Mouse (Mus musculus): Measurements from ENCODE around the gene Mrps5. TPM values are rescaled to one million over a fixed set of nuclear protein-coding genes. Genes with fewer than 3 reads are reported as not detected.
A peak's percentile ranks its signal among the peaks of the same experiment; 100 is the strongest.

The Mrps5 gene
- polyA plus RNA-seq, 1 experiment from 2014 or later, result 148 TPM

DNA sequence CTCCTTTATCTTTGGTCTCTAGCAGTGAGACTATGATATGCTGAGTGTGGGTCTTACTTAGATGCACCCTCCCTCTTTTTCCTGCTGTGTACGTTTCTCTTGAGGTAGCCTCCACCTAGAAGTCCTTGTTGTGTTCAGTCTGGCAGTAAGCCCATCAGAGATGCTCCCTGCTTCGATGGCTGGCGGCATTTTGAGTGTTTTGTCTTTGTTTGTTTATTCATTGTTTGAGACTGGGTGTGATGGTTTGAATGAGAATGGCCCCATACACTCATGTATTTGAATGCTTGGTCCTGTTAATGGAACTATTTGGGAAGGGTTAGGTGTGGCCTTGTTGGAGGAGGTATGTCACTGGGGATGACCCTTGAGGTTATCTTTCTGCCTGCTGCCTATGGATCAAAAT, 18.2 kb downstream of the Mrps5 start:
- Histone ChIP-seq H3K9me3 (ENCODE audit: control insufficient read depth, low read length) (no peaks in the 10 kb centered on the region), H3K27me3 (ENCODE audit: control insufficient read depth, insufficient read depth, low read length) (no peaks in the 10 kb centered on the region), H3K4me2 (ENCODE audit: low read length) (no peak overlapping the region), H3K27ac (replicated peaks; ENCODE audit: low read depth, low read length) (no peak overlapping the region), H3K4me1 (ENCODE audit: control insufficient read depth, insufficient read depth, low read length) (no peaks in the 10 kb centered on the region), H3K9ac (replicated peaks; ENCODE audit: low read length) (no peak overlapping the region), H3K36me3 (ENCODE audit: control insufficient read depth, insufficient read depth, low read length) (peaks cover 57% of the 10 kb centered on the region), H3K4me3 (replicated peaks; ENCODE audit: low read depth, low read length) (no peak overlapping the region)
- ATAC-seq (ENCODE audit: low FRiP score, low TSS enrichment), result no peak
- WGBS, result 93% methylated on average over 3 of the region's 3 CpGs
- no peak for DNase-seq

DNA sequence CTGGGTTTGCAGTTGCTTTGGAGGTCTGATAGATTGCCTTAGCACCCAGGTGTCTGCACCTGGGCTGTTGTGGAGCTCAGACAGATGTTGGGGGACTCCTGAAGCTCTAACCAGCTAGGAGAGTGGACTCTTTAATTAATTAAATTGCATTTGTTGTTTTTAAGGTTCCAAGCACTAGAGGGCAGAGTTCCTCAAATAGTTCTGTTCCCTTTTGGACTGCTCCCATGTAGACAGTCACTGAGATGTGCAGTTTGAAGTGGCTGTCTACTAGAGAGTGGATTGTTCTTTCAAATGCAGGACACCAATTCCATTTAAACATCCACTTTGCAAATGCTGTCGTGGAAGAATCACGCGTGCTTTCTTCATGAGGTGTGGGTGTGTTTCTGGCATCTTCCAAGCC, 21.2 kb downstream of the Mrps5 start:
- H3K27ac ChIP-seq (replicated peaks; ENCODE audit: low read depth, low read length), result no peak overlapping the region
- no peaks in the 10 kb centered on the region for H3K27me3 ChIP-seq (ENCODE audit: control insufficient read depth, insufficient read depth, low read length)
- no peaks in the 10 kb centered on the region for H3K9me3 ChIP-seq (ENCODE audit: control insufficient read depth, low read length)
- WGBS, result 46% methylated on average over 3 of the region's 3 CpGs
- no peak overlapping the region for H3K4me3 ChIP-seq (replicated peaks; ENCODE audit: low read depth, low read length)
- H3K4me1 ChIP-seq (ENCODE audit: control insufficient read depth, insufficient read depth, low read length), result no peaks in the 10 kb centered on the region
- DNase-seq (peak; percentile 81), ATAC-seq (ENCODE audit: low FRiP score, low TSS enrichment) (no peak; the same call in 1 of the 2 replicates)
- peaks cover 29% of the 10 kb centered on the region for H3K36me3 ChIP-seq (ENCODE audit: control insufficient read depth, insufficient read depth, low read length)
- H3K4me2 ChIP-seq (ENCODE audit: low read length), result no peak overlapping the region
- no peak overlapping the region for H3K9ac ChIP-seq (replicated peaks; ENCODE audit: low read length)

DNA sequence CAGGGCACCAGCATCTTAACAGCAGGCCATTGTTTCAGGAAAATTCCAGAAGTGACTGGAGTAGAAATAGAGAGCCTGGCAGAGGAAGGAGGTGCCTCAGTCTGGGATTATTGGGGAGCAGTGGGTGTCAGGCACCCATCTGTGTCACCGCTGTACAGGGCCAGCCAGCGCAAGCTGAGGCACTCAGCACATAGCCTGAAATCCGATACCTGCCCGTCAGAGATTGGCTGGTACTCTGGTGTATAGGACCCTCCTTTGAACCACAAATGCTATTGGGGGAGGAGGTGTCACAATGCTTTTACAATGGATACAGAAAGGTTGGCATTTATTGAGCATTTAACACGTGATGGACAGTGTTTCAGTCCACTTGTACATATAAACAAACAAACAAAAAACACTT, 22.0 kb downstream of the Mrps5 start:
- Histone ChIP-seq H3K4me3 (replicated peaks; ENCODE audit: low read depth, low read length) (no peak overlapping the region), H3K36me3 (ENCODE audit: control insufficient read depth, insufficient read depth, low read length) (peaks cover 26% of the 10 kb centered on the region), H3K4me2 (ENCODE audit: low read length) (no peak overlapping the region), H3K4me1 (ENCODE audit: control insufficient read depth, insufficient read depth, low read length) (no peaks in the 10 kb centered on the region), H3K9ac (replicated peaks; ENCODE audit: low read length) (no peak overlapping the region), H3K27ac (replicated peaks; ENCODE audit: low read depth, low read length) (no peak overlapping the region), H3K27me3 (ENCODE audit: control insufficient read depth, insufficient read depth, low read length) (no peaks in the 10 kb centered on the region), H3K9me3 (ENCODE audit: control insufficient read depth, low read length) (no peaks in the 10 kb centered on the region)
- 9% methylated on average over 5 of the region's 5 CpGs for WGBS
- no peak for DNase-seq
- ATAC-seq (ENCODE audit: low FRiP score, low TSS enrichment), result no peak

DNA sequence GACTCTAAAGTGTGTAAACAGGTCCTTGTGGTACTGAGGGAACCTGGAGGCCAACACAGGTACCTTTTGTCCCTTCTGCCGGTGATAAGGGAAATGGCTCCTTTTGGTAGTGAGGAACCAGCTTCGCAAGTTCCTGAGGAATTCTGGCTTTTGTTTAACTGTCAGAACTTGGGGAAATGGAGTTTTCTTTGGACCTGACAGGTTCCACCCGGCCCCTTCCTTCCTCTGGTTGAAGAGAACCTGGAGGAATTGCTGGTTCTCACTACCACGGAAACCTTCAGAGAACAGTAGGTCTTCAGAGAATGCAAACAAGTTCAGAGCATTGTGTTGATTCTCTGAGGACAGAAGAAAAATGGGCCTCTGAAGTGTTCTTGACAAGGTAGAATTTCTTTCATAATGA, 24.4 kb downstream of the Mrps5 start:
- H3K4me2 ChIP-seq (ENCODE audit: low read length), result no peak overlapping the region
- H3K4me3 ChIP-seq (replicated peaks; ENCODE audit: low read depth, low read length), result no peak overlapping the region
- 83% methylated on average over 4 of the region's 4 CpGs for WGBS
- no peak for ATAC-seq (ENCODE audit: low FRiP score, low TSS enrichment)
- H3K4me1 ChIP-seq (ENCODE audit: control insufficient read depth, insufficient read depth, low read length), result no peaks in the 10 kb centered on the region
- no peak for DNase-seq
- no peak overlapping the region for H3K9ac ChIP-seq (replicated peaks; ENCODE audit: low read length)
- H3K27me3 ChIP-seq (ENCODE audit: control insufficient read depth, insufficient read depth, low read length), result no peaks in the 10 kb centered on the region
- H3K36me3 ChIP-seq (ENCODE audit: control insufficient read depth, insufficient read depth, low read length), result peaks cover 3% of the 10 kb centered on the region
- no peak overlapping the region for H3K27ac ChIP-seq (replicated peaks; ENCODE audit: low read depth, low read length)
- no peaks in the 10 kb centered on the region for H3K9me3 ChIP-seq (ENCODE audit: control insufficient read depth, low read length)

DNA sequence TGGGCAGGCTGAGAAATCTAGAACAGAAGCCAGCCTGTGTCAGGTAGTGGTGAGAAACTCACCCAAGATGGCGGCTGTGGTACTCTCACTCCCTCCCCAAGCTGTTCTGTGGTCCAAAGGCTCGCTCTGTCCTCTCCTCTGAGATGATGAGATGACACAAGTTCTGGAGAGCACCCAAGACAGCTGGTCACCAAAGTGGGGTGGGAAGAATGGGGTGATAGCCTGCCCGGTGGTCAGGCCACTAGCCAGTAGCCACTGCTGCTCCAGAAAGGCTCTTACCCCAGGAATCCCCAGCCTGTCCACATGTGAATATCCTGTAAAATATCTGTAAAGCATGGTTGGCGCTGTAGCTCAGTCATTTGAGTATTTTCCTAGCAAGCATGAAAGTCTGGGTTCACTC, 25.3 kb downstream of the Mrps5 start:
- Histone ChIP-seq H3K4me3 (replicated peaks; ENCODE audit: low read depth, low read length) (no peak overlapping the region), H3K9me3 (ENCODE audit: control insufficient read depth, low read length) (no peaks in the 10 kb centered on the region), H3K27ac (replicated peaks; ENCODE audit: low read depth, low read length) (no peak overlapping the region), H3K27me3 (ENCODE audit: control insufficient read depth, insufficient read depth, low read length) (no peaks in the 10 kb centered on the region), H3K4me2 (ENCODE audit: low read length) (no peak overlapping the region), H3K4me1 (ENCODE audit: control insufficient read depth, insufficient read depth, low read length) (no peaks in the 10 kb centered on the region), H3K36me3 (ENCODE audit: control insufficient read depth, insufficient read depth, low read length) (no peaks in the 10 kb centered on the region), H3K9ac (replicated peaks; ENCODE audit: low read length) (no peak overlapping the region)
- ATAC-seq (ENCODE audit: low FRiP score, low TSS enrichment) (no peak), DNase-seq (no peak)
- WGBS, result 91% methylated on average over 4 of the region's 4 CpGs

DNA sequence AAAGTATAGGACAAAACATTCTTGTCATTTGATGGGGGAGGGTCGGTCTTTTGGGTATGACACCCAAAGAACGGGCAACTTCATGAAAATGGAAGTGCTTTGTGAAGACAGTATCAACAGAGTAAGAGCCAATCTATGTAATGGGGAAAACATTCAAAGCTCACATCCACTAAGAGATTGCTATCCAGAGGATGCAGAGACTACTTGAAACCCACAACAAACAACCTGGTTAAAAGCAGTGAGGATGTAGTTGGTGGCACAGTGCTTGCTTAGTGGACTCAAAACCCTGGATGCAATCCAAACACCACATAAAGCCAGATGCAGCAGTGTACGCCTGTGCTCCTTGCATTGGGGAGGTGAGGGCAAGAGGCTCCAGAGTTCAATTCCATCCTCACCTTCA, 32.3 kb downstream of the Mrps5 start:
- WGBS, result 88% methylated on average over 3 of the region's 3 CpGs
- no peaks in the 10 kb centered on the region for H3K27me3 ChIP-seq (ENCODE audit: control insufficient read depth, insufficient read depth, low read length)
- no peaks in the 10 kb centered on the region for H3K4me1 ChIP-seq (ENCODE audit: control insufficient read depth, insufficient read depth, low read length)
- no peak for DNase-seq
- no peak for ATAC-seq (ENCODE audit: low FRiP score, low TSS enrichment)
- H3K9me3 ChIP-seq (ENCODE audit: control insufficient read depth, low read length), result no peaks in the 10 kb centered on the region
- no peaks in the 10 kb centered on the region for H3K36me3 ChIP-seq (ENCODE audit: control insufficient read depth, insufficient read depth, low read length)
- H3K4me3 ChIP-seq (replicated peaks; ENCODE audit: low read depth, low read length), result no peak overlapping the region
- H3K4me2 ChIP-seq (ENCODE audit: low read length), result no peak overlapping the region
- H3K9ac ChIP-seq (replicated peaks; ENCODE audit: low read length), result no peak overlapping the region
- no peak overlapping the region for H3K27ac ChIP-seq (replicated peaks; ENCODE audit: low read depth, low read length)

DNA sequence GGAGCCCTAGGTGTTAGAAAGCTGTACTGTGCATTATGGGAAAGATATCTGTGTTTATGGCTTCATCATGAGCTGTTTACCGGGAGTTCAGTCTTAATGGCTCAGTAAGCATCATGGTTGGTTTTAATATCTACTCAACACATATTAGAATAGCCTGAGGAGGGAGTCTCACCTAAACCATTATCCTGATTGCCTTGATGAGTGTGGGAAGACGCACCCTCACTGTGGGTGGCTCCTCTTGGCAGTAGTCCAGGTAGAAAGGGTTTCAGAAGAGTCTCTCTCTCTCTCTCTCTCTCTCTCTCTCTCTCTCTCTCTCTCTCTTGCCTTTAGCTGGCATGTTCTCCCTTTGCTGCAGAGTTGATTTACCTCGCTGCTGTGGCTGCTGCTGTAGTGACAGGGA, 35.0 kb downstream of the Mrps5 start:
- no peak for DNase-seq

DNA sequence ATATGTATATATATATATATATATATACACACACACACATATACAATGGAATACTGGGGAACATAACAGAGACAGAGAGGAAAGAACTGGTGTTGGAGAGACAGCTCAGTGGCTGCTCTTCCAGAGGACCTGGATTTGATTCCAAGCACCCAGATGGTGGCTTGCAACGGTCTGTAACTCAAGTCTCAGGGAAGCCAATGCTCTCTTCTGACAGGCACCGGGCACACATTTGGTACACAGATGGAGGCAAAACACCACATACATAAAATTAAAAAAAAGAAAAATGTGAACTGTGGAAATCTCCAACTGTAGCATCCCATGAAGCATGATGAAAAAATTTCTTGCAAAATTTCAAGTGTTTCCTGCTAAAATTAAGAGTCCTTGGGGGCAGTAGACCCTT, 37.8 kb downstream of the Mrps5 start:
- ATAC-seq (ENCODE audit: low FRiP score, low TSS enrichment) (no peak), DNase-seq (no peak)
- Histone ChIP-seq H3K4me2 (ENCODE audit: low read length) (no peak overlapping the region), H3K9me3 (ENCODE audit: control insufficient read depth, low read length) (no peaks in the 10 kb centered on the region), H3K9ac (replicated peaks; ENCODE audit: low read length) (no peak overlapping the region), H3K4me1 (ENCODE audit: control insufficient read depth, insufficient read depth, low read length) (no peaks in the 10 kb centered on the region), H3K4me3 (replicated peaks; ENCODE audit: low read depth, low read length) (no peak overlapping the region), H3K27me3 (ENCODE audit: control insufficient read depth, insufficient read depth, low read length) (no peaks in the 10 kb centered on the region), H3K27ac (replicated peaks; ENCODE audit: low read depth, low read length) (no peak overlapping the region), H3K36me3 (ENCODE audit: control insufficient read depth, insufficient read depth, low read length) (no peaks in the 10 kb centered on the region)
- 88% methylated on average over 2 of the region's 2 CpGs for WGBS

More for the DNA sequence above, 35.0 kb downstream of the Mrps5 start:
- Histone ChIP-seq H3K27ac (replicated peaks; ENCODE audit: low read depth, low read length) (no peak overlapping the region), H3K4me2 (ENCODE audit: low read length) (no peak overlapping the region), H3K36me3 (ENCODE audit: control insufficient read depth, insufficient read depth, low read length) (no peaks in the 10 kb centered on the region), H3K4me1 (ENCODE audit: control insufficient read depth, insufficient read depth, low read length) (no peaks in the 10 kb centered on the region), H3K27me3 (ENCODE audit: control insufficient read depth, insufficient read depth, low read length) (no peaks in the 10 kb centered on the region), H3K9me3 (ENCODE audit: control insufficient read depth, low read length) (no peaks in the 10 kb centered on the region), H3K9ac (replicated peaks; ENCODE audit: low read length) (no peak overlapping the region), H3K4me3 (replicated peaks; ENCODE audit: low read depth, low read length) (no peak overlapping the region)
- WGBS, result 48% methylated on average over 3 of the region's 3 CpGs
- no peak for ATAC-seq (ENCODE audit: low FRiP score, low TSS enrichment)

DNA sequence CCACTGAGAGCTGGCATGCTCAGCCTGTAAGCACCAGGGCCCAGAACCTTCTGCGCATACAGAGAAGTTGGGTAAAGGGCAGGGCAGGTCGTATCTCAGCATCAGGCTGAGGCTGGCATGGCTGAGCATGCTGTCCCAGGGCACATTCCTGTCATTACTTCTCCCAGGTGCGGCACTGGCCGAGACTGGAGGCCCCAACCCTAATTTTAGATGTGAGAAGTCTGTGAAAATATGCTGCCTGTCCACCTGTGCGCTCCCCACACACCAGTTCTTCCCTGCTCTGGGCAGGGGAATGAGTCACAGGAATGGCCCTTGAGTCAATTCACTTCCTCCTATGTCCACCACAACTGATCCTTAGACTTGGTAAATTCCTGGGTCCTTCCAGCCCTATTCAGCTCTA, 38.6 kb downstream of the Mrps5 start:
- Histone ChIP-seq H3K9ac (replicated peaks; ENCODE audit: low read length) (no peak overlapping the region), H3K9me3 (ENCODE audit: control insufficient read depth, low read length) (no peaks in the 10 kb centered on the region), H3K36me3 (ENCODE audit: control insufficient read depth, insufficient read depth, low read length) (no peaks in the 10 kb centered on the region), H3K27ac (replicated peaks; ENCODE audit: low read depth, low read length) (no peak overlapping the region), H3K4me3 (replicated peaks; ENCODE audit: low read depth, low read length) (no peak overlapping the region), H3K27me3 (ENCODE audit: control insufficient read depth, insufficient read depth, low read length) (no peaks in the 10 kb centered on the region), H3K4me1 (ENCODE audit: control insufficient read depth, insufficient read depth, low read length) (no peaks in the 10 kb centered on the region), H3K4me2 (ENCODE audit: low read length) (no peak overlapping the region)
- DNase-seq, result no peak
- no peak for ATAC-seq (ENCODE audit: low FRiP score, low TSS enrichment)
- WGBS, result 77% methylated on average over 5 of the region's 5 CpGs
